Mouse (Mus musculus) cerebellum, adult 9-11 months (tissue): ENCODE measurements around the gene Wdr43.

Source experiments
- DNase-seq: peaks from one replicate; pipeline ENCODE4 v3.0.0; 2022

Gene Wdr43

DNA sequence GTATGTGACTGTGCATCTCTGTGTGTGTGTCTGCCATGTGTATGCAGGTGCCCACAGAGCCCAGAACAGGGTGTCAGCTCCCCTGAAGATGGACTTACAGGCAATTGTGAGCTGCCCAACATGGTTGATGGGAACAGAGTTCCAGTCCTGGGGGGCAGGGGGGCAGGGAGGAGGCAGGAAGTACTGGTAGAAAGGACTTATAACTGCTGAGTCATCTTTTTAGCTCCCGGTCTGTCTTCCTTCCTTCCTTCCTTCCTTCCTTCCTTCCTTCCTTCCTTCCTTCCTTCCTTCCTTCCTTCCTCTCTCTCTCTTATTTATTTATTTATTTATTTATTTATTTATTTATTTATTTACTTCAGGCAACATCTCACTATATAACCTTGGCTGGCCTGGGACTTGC, 48.5 kb downstream of the Wdr43 start:
- no peak for DNase-seq

DNA sequence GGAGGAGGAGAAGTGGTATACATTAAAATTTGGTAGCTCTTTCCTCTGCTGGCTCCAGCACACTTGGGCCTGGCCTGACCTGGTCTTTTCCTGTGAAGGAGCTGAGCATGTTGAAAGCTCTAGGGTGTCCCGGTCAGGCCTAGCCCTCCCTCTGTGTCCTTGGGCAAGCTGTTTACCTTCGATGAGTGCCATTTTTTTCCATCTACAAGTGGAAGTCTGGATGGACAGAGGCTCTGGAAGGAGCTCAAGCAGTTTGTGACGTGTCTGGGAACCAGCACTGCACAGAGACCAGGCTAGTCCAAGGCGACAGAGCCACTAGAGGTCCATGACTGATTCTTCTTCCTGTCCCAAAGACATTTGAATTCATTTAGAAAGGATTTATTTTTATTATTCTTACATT, 49.5 kb downstream of the Wdr43 start:
- DNase-seq: no peak

DNA sequence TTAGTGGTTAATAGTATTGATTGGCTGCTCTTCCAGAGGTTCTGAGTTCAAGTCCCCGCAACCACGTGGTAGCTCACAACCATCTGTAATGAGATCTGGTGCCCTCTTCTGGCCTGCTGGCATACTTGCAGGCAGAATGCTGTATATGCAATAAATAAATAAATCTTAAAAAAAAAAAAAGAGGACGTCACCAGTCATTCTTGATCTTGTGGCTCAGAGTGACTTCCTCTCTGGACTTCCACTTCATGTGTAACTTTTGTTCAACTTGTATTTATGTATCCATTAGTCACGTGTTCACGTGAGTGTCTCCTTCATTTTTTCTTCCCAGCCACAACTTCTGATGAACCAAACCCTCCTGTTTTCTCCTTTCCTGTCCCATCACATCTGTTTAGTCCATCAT, 53.8 kb downstream of the Wdr43 start:
- no peak for DNase-seq

DNA sequence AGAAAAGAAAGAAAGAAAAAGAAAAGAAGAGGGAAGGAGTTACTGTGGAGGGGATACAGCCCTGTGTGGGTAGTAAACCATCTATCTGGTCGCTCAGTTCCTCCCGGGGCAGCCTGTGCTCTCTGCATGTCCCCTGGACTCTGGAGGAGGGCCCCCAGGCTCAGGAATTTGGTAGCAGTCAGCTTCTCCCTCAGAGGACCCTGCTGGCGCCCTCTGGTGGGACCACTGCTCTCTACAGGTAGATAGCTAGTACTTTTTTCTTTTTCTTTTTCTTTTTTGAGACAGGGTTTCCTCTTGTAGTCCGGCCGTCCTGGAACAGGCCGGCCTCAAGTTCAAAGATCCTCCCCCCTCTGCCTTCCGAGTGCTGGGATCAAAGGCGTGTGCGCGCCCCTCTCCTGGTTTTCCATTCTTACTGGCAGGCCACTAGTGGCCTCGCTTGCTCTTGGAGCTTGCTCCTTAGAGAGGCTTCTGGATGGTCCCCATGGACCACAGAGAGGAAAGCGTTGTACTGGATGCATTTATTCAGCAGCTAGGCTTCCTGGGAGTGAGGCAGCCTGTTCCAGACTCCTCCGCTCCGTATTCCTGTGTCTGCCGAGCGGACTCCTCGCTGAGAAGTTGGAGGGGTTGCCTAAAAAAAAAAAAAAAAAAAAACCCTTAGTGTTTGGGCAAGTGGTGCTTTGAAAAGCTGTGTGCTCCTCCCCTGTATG, 56.3 kb downstream of the Wdr43 start:
- DNase-seq: no peak

DNA sequence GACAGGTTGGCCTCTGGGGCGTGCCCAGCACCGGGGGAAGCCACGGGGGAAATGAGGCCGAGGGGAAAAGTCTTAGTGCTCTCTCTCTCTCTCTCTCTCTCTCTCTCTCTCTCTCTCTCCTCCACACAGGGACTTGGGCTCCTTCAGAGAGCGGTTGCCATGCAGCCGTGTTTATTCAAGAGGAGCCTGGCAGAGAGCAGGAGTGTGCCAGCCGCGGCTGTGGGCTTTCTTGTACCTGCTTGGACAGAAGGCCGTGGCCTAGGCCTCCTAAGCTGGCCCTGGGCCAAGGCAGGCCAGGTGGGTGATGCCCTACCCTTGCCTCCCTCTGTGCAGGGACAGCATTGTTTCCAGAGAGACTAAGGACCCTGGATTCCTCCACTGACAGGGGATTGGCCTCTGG, 57.4 kb downstream of the Wdr43 start, which contains the start of gene Togaram2:
Togaram2 (plus strand) TSS at position 170 of the 400 bp plus-strand sequence.
- DNase-seq: no peak

DNA sequence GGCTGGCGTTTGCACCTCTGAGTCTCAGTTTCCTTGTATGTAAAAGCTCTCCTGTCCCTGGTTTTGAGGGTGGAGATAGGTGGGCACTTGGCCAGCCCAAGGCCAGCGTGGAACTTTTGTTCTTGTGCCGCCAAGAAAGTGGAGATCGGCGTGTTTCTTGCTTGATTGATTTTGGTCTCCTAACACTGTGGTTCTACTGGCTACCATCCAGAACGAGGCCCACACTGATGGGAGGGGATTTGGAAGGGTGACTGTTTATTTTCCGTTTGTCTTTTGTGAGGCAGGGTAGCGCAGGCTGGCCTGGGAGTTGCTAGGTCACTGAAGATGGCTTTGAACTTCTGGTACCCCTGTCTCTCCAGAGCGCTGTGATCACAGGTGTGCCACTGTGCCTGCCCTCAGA, 58.2 kb downstream of the Wdr43 start:
- no peak for DNase-seq

DNA sequence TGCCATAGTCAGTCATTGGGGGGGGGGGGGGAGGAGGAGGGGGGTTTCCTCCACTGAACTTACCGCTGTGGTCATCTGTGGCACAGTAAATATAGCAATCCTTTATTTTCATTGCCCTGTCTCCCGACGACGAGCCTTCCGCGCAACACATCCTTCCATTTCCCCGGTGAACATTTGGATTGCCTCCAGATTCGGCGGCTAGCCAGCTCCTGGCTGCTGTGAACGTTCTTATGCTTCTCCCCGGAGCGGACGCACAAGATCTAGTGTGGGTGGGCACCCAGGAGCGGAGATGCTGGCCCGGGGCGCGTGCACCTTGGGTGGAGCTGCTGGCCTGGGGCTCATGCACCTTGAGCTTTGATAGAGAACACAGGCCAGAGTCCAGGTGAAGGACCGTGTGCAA, 59.2 kb downstream of the Wdr43 start:
- no peak for DNase-seq

DNA sequence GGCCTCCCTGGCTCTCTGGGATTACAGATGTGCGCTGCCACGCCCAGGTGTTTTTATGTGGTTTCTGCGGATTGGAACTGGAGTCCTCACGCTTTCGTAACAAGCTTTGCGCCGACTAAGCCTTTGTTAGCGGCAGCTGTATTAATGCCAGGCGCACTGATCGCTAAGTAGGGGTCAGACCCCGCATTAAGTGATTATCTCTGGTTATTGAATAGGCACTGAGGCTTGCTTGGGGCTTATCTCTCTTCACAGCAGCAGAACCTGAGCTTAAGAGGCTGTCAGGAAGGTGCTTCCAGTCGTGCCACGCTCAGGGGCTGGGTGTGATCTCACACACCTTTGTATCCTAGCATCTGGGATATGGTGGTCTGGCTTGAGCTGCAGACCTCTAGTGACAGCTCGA, 66.0 kb downstream of the Wdr43 start:
- no peak for DNase-seq

DNA sequence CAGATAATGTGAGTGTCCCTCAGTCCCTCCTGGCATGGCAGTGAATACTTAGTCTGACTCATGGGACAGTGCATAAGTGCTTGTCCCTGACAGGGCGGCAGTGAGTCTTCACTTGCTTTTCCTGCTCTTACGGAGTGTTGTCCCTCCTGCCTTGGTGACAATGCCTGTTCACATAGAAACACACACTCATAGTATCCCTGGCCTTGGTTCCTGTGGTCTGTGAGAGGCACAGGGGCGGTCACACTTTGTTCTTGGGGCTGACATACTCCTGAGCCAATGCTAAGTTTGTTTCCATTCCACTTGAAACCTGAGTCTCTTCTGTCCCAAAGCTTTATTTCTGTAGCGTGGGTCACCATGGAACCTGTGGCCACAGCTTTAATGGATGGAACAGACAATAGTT, 66.7 kb downstream of the Wdr43 start:
- DNase-seq: no peak

DNA sequence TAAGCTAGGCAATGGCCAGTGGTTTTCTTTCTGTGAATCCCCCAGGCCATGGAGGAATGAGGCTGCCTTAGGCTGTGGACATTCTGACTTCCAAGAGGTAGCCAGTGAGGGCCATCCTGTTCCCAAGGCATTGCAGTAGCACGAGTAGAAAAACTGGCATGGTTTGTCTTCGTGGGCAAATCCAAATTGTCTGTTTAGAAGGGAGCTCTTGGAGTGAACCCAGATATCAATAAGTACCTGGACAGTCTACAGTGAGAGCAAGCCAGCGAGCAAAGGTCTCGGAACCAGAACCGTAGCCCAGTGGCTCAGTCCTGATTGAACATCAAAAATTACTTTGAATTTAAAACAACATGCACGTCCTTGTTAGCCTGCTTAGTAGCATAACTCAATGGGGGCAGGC, 67.6 kb downstream of the Wdr43 start:
- DNase-seq: no peak

DNA sequence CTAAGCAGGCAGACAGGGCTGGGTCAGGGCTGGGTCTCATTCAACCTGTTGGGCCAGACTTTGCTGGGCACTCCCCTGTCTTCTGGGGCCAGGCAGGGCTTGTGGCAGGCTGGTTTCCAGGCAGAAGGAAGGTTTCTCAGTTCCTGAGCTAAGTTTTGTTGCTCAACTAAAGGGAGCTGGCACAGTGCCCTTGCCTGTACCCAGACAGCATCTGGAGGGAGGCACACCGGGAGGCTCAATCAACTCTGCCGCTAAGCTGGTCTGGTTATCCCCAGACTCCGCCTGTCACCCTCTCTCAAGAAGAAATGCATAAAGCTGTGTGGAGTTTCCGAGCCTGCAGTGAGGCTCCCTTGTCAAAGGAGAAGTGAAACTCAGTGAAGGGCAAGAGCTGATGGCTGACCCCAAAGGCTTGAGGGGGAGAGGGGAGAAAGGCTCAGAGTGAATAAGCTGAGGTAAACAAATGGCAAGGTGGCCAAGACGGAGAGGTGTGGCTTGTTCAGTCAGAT, 68.5 kb downstream of the Wdr43 start:
- no peak for DNase-seq

DNA sequence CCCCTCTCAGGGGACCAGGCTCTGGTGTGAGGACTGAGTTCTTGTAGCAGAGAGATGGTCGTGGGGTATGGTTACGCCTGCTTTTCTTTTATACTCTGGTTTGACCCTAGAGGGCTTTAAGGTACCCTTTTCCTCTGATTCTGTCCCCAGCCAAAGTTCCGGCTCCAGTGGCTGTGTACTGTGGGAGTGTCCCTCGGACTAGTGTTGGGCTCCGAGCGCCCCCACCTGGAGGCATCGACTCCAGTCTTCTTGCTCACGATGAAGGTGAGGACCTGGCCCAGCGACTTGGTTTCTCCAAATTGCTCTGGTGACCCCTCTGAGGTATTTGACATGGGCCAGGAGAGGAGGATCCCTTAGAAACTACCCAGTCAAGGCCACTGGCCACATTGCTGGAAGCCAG, 71.7 kb downstream of the Wdr43 start:
- no peak for DNase-seq

DNA sequence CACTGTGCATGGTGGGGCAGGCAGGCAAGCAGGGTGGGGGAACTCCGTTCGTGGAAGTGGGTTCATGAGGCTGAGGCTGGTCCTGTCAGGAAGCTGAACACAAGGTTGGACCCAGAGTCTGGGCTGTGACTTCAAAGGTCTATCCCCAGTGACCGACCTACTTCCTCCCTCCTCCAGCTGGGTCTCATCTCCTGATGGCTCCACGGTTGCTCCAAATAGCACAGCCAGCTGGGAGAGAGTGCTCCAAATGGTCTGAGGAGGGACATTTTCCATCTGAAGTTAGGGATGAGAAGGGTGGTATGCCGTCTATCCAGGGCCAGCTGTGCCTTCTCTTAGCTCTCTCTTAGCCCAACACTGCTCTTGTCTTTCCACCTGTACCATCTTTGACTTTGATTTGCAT, 74.2 kb downstream of the Wdr43 start:
- no peak for DNase-seq

DNA sequence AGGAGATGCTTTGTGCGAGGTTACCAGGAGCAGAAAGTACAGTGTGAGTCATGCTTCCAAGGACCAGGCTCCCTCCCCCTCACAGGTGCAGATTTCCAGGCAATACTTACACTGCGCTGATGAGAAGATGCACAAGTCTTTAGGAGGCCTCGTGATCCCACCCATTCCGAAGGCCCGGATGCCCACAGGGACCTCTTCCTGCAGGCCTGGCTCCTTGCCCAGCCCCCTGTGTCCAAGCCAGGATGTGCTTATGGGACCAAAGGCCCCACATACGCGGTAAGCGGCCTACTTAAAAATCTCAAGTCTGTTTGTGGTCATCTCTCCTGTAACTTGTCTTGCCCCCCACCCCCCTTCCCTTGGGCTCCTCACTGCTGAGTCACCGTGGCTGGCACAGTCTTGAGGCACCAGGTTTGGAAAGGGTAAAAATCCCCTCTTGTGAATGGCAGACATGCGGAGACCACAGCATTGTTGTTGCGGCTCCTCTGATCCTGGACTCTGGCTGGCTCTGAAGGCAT, 75.7 kb downstream of the Wdr43 start:
- no peak for DNase-seq

DNA sequence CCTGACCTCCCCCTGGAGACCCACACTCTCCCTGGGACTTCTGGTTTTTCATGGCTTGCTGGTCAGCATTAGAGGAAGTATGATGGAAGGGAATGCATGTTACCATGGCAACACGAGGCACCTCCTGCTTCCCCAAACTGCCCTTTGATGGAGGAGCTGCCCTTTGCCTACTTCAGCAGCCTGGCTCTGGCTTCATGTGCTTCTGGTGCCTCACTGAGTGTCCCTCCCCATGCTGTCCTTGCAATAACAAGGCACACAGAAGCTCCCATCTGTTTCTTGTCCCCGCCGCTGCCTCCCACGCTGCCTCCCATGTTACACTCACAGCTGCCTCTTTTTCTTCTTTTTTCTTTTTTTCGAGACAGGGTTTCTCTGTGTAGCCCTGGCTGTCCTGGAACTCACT, 77.6 kb downstream of the Wdr43 start:
- no peak for DNase-seq

DNA sequence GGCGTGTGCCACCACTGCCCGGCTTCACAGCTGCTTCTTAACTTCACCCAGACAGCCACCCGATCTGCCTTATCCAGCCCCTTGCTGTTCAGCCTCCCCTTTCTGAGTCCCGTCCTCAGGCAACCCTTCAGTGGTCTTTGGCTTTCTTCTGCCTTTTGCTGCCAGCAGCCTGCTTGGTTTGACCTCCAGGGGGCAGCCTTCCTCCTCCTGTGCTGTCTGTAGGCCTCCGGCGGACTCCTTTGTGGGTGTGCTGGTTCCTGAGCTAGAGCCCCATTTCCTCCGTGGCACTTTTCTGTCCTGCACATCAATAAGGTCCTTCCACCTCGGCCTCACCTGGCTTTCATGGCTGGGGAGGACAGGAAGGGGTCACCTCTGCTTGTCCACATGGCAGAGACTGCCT, 78.1 kb downstream of the Wdr43 start:
- no peak for DNase-seq

DNA sequence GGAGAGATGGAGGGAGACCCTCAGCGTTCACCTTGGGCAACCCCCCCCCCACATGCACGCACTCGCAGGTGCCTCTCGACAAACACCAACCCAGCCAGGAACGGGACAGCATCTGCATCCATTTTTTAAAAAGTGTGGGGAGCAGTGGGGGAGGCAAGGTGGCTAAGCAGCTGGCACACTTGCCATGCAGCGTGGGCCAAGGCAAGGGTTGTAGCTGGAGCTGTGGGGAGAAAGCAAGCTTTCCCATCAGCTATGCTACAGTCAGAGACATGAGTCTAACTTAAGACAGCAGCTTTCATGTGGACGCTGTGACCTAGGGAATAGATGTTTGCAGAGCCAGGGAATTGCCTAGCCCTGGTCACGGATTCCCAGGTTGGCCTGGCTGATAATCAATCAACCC, 79.5 kb downstream of the Wdr43 start:
- DNase-seq: no peak

DNA sequence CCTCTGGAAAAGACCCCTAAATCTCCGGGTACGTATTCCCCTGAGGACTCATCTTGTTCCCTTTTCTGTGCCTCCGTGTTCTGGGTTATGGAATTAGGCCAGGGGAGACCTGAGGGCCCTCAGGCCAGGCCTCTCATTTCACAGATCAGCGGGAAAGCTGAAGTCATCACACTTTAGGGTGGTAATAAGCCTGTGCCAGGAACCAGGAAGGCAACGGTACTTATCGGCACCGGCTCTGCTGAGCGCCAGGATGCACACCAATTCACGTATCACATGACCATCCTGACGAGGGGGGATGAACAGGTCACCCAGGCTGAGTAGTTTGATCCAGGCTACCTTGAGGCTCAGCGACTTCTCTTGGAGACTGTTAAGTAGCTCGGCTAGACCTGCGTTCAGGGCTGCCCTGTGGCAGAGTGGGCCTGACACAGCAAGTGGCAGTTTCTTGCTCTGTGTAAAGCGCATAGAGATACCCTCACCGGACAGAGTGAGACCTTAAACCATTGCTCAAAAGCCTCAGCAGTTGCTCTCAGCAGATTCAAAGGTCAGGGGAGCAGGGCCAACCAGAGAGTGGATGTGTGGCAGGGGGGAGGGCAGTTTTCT, 80.1 kb downstream of the Wdr43 start:
- DNase-seq: no peak

DNA sequence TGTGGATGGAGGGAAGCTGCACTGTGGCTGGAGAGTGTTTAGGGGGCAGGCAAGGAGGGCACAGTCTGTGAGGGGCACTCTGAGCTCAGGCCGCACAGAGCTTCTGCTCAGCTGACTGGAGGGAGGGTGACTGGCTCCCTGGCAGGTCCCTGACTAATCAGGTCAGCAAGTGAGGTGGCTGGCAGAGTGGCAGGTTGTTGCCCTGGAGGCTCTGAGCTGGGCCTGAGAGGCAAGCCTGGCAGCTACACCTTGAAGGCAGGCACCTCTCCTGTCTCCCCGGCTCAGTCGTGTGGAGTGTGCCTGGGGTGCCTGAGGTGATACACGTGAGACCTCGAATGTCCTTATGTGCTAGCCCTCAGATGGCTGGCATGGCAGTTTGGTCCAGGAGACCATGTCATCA, 80.7 kb downstream of the Wdr43 start:
- DNase-seq: no peak

DNA sequence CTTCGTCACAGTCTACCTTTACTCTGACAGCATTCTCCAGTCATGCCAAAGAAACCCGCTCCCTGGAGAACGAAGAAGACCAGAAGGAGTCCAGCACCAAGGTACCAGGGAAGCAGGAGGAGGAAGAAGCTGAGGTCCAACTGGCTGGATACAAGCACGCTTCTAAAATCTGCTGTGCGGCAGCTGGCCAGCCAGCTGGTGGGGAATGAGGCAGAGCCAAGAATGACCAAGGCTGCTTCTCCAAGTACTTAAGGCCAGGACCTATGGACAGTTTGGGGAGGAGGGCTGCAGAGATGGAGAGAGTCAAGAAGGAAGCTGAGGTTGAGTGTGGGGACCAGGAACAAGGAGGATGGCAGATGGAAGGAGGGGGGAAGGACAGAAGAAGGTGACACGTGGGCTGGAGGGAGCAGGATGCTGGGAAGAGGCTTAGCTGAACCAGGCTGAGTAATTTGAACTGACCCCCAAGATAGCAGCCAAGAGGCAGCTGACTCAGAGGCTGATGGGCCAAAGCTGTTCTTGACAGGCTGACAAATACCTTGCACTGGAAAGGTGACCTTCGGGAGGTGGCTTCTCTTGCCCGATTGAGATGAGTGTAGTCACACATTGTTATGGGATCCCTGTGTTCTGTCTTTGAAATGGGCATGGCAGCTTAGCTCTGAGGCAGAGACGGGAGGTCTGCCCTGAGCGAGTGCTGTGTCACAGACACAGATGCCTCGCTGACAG, 82.4 kb downstream of the Wdr43 start:
- DNase-seq: no peak

DNA sequence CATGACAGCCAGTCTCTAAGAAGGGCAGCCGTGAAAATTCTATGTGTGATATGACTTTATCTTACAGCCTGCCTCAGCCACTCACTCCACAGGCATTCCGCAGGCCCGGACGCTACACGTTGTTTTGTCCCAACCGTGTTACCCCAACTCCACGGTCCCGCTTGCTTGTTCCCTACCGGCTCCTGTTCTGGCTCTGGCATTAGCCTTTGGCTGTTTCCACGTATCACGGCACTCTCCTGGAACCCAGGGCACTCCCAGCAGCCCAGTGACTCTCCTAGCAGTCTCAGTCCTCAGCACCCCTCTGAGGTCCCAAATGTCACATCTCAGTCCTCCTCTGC, 82.9 kb downstream of the Wdr43 start:
- no peak for DNase-seq

DNA sequence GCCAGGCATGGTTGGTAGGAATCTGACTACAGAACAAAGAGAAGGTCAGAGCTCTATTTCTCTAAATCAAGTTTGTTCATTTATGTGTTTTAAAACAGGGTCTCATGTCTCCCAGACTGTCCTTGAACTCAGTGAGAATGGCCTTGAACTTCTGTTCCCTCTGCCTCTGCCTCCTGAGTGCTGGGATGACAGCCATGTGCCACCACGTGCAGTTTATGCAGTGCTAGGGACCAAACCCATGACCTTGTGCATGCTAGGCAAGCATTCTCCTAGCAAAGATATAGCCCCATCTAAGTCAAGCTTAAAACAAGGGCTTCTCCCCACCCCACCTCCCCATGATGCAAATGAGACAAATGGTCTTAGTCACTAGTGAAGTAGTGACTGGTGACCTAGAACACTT, 89.4 kb downstream of the Wdr43 start:
- no peak for DNase-seq

DNA sequence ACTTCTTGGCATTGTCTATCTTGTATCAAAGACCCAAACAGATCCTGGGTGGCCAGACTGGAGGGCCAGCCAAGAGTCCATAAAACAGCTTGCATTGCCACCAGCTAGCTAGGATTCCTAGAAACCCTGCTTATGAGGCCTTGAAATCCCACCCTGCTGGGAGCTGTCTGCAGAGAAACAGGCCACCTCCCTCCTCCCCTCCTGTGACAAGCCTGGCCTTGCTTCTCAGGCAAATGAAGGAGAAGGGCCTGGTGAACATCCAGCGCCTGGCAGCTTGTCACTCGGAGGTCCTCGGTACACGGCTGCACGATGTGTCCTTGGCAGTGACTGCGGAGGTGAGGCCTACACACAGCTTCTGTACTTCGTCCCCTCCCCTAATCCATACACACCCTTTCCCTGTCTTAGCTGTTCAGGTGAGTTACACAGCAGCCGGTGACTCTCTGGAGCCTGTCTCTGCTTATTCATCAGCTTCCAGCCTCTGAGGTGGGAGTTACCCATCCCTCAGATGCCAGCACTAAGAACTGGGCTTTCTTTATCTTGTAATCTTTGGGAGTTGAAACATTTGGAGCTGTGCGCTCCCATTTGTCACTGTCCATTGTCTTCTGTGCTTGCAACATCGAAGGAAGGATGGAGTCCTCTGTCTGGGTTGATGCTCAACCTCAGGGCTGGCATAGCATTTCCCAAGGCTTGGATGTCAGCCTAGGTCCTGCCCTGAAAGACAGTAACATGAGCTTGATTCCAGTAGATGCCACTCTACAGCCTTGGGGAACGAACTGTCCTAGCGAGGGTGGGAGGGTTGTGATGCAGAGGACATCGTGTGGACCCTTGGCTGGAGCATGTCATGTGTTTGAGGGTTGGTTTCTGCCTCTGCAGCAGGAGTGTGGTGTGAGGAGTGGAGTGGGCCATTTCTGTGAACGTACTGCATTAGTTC, 90.1 kb downstream of the Wdr43 start:
- no peak for DNase-seq
